Mouse (Mus musculus) hindbrain, embryonic 15.5 days (tissue): ENCODE measurements at regions not wholly inside any gene's neighbourhood (a gene's known extent, or its start where the extent isn't known, plus 50 kb on each side); places are given as distances from the start of the nearest gene placed in this dataset.
"Not testable (repeated sequence)": the region's sequence is repeated elsewhere in the genome, so short reads cannot be mapped to it uniquely, and the experiment has no call there.

Source experiments
- ATAC-seq: fragments of 200-750 bp; cut with Nextera tagmentation; 2 replicates; pipeline ENCODE4 v1.8.0; 2017; ENCODE audit warnings: low read depth, moderate number of reproducible peaks, moderate TSS enrichment; ENCODE audit not compliant: low FRiP score
- H3K27ac ChIP-seq: fragments of 300-500 bp; sonication (generic); replicated peaks from 2 replicates; pipeline ENCODE4 v1.5.1; 2015; ENCODE audit warnings: mild to moderate bottlenecking, inconsistent platforms
- H3K27me3 ChIP-seq: fragments of 300-500 bp; sonication (generic); 2 replicates; pipeline ENCODE4 v1.6.1; 2015; ENCODE audit warnings: control low read depth, inconsistent platforms
- H3K36me3 ChIP-seq: fragments of 300-500 bp; sonication (generic); 2 replicates; pipeline ENCODE4 v1.6.1; 2015; ENCODE audit warnings: control low read depth, inconsistent platforms
- H3K4me1 ChIP-seq: fragments of 300-500 bp; sonication (generic); replicated peaks from 2 replicates; pipeline ENCODE4 v1.6.1; 2015; ENCODE audit warnings: control low read depth, inconsistent platforms
- H3K4me2 ChIP-seq: fragments of 300-500 bp; sonication (generic); 2 replicates; pipeline ENCODE4 v1.6.1; 2015; ENCODE audit warnings: moderate library complexity, mild to moderate bottlenecking, inconsistent platforms
- H3K4me3 ChIP-seq: fragments of 300-500 bp; sonication (generic); 2 replicates; pipeline ENCODE4 v1.5.1; 2015; ENCODE audit warnings: mild to moderate bottlenecking, inconsistent platforms
- H3K9ac ChIP-seq: fragments of 300-500 bp; sonication (generic); 2 replicates; pipeline ENCODE4 v1.6.1; 2015; ENCODE audit warnings: inconsistent platforms
- H3K9me3 ChIP-seq: fragments of 300-500 bp; sonication (generic); 2 replicates; pipeline ENCODE4 v1.6.1; 2016; ENCODE audit warnings: control low read depth, inconsistent platforms
- WGBS: fragments of 180-500 bp; shearing (Covaris S2); methylation state at CpG from one replicate; pipeline ENCODE4 v1.1.7; 2015; 5-methylcytosine and 5-hydroxymethylcytosine counted together

DNA sequence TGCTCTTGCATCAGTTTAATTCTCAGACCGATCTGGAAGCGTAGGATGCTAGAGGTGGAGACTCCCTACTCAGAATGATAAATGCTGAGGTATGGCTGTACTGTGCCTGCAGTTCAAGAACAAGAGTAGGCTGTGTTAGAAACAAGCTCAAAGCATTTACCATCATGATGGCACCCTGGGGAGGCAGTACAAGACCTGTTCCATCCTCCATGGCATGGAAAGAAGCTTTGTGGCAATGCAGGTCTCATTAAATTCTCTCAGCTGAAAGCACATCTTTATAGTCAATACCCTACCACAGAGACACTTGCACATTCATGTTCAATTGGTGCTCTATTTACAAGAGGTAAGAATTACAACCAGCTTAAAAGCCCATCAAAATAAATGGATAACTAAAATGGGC is 209.5 kb downstream of the Tbl1xr1 start:
- ATAC-seq: no peak
- Histone ChIP-seq H3K4me1 (no peaks in the 10 kb centered on the region), H3K27me3 (no peaks in the 10 kb centered on the region), H3K4me3 (no peak overlapping the region), H3K27ac (no peak overlapping the region), H3K9me3 (no peaks in the 10 kb centered on the region), H3K36me3 (no peaks in the 10 kb centered on the region), H3K4me2 (no peak overlapping the region), H3K9ac (no peak overlapping the region)
- 92% methylated on average over 2 of the region's 2 CpGs for WGBS

DNA sequence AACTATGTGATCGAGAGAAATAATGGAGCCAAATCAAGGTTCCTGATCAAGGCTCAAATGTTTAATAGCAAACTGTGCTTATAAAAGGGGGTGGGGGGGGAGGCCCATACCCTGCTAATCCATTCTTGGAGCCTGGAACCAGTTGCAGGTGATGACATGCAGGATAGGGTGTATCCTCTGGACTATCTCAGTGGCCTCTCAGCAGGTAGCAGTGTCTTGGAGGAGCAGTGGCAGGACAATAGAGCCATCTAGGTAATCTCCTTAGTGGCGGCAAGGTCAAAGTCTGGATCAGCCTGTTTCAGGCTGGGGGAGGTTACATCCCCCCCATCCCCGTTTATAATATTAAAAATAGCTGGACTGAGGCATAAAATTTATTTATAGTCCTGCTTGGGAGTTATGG is 217.0 kb downstream of the Tbl1xr1 start:
- no peak overlapping the region for H3K27ac ChIP-seq
- 91% methylated on average over 3 of the region's 3 CpGs for WGBS
- H3K9ac ChIP-seq: no peak overlapping the region
- no peak overlapping the region for H3K4me3 ChIP-seq
- no peaks in the 10 kb centered on the region for H3K27me3 ChIP-seq
- no peaks in the 10 kb centered on the region for H3K36me3 ChIP-seq
- no peaks in the 10 kb centered on the region for H3K4me1 ChIP-seq
- no peak overlapping the region for H3K4me2 ChIP-seq
- H3K9me3 ChIP-seq: no peaks in the 10 kb centered on the region
- no peak for ATAC-seq

DNA sequence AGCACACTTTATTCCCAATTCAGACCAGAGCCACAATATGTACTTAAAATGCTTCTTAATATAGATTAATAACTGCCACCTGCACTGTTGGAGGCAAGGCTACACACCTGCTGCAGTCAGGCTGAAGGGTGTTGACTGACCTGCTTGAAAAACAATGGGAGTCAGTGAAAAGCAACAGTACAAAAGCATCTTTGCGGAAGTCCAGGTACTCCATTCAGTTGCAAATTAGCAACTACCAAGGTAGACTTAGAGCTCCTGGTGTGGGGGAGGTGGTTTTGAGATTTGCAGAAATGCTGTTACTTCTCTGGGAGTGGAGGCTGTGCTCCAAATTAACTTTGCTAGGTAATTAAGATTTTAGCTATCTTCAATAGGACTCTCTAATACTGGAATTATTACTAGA is 217.6 kb downstream of the Tbl1xr1 start:
- not testable (repeated sequence) for H3K36me3 ChIP-seq, H3K4me2 ChIP-seq, H3K4me1 ChIP-seq, H3K4me3 ChIP-seq, H3K9me3 ChIP-seq, H3K27ac ChIP-seq, H3K27me3 ChIP-seq, H3K9ac ChIP-seq, ATAC-seq
- 93% methylated on average over 1 of the region's 1 CpGs for WGBS

DNA sequence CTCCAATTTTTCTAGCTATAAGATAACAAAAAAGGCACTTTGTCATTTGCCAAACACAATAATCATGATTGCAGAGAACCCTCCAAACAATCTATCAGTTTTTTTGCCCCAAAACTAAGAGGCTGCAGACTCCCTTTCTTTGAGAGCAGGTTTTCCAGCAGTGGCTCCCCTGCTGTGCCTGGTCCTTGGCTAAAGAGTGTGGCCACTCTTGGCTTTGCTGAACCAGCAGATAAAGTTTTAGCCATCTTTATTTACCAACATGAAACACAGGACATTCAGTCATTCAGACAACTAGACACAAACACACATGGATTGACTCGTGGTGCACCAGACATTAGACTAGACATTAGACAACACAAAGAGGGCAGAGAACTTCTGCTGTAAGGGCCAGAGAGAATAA is 220.5 kb downstream of the Tbl1xr1 start:
- H3K4me3 ChIP-seq, H3K27me3 ChIP-seq, H3K4me2 ChIP-seq, H3K36me3 ChIP-seq, H3K4me1 ChIP-seq, H3K9me3 ChIP-seq, H3K9ac ChIP-seq, H3K27ac ChIP-seq, ATAC-seq: not testable (repeated sequence)
- 83% methylated on average over 1 of the region's 1 CpGs for WGBS

DNA sequence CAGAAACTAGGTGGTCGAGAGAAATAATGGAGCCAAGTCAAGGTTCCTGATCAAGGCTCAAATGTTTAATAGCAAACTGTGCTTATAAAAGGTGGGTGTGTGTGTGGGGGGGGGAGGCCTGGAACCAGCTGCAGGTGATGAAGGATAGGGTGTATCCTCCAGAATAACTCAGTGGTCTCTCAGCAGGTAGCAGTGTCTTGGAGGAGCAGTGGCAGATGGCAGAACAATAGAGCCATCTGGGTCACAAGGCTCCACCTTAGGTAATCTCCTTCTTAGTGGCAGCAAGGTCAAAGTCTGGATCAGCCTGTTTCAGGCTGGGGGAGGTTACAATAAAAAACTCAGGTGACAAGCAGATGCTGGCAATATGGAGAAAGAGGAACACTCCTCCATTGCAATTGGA is 221.4 kb downstream of the Tbl1xr1 start:
- H3K9me3 ChIP-seq, H3K36me3 ChIP-seq, H3K4me1 ChIP-seq, H3K27ac ChIP-seq, H3K4me3 ChIP-seq, H3K27me3 ChIP-seq, ATAC-seq, H3K4me2 ChIP-seq, H3K9ac ChIP-seq: not testable (repeated sequence)
- WGBS: 90% methylated on average over 1 of the region's 1 CpGs

DNA sequence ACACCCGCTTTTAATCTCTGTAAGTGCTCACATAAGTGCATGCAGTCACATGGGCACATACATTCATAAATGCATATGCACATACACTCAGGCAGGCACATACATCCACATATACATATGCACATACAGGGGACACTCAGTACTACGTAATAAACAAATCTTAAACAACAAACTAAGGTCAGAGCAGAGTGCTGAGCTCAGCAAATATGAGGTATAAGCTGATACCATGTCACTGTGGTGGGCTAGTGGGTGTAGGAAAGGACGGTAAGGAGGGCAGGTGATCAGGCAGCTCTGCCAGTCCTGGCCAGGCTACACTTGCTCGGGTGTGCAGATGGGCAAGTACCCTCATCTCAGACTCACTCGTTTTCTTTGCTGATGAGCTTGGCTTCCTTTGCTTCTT is 224.1 kb downstream of the Tbl1xr1 start:
- 0 out of 2 replicates have a peak, but pooled peaks cover 5% of the 10 kb centered on the region for H3K4me1 ChIP-seq
- no peak overlapping the region for H3K4me3 ChIP-seq
- H3K27me3 ChIP-seq: no peaks in the 10 kb centered on the region
- H3K27ac ChIP-seq: no peak overlapping the region
- no peaks in the 10 kb centered on the region for H3K36me3 ChIP-seq
- H3K9ac ChIP-seq: no peak overlapping the region
- ATAC-seq: no peak
- H3K4me2 ChIP-seq: no peak overlapping the region
- WGBS: 93% methylated on average over 5 of the region's 5 CpGs
- H3K9me3 ChIP-seq: no peaks in the 10 kb centered on the region

DNA sequence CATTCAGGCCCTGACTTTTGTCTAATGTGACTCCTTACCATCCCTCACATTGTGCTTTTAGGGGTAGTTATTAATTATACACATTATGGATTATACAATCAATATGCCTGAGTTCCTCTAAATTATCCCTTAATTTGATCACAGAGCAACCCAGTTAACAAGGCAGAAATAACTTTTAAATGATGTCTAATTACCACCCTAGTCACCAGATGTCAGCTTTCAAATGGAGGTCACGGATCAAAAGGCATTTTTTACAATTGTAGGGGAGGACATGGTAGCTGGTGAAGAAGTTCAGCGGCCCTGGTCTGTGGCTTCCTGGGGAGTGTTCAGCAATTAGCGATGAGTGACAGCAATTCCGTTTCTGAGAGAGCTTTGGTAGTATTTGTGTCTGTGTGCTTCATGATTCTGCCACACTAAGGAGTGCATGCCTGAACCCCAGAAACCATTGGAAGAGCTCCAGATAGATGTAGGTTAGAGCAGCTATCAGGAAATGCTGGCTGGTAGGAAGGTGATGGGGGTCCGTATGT is 225.6 kb downstream of the Tbl1xr1 start:
- no peak overlapping the region for H3K4me3 ChIP-seq
- H3K4me2 ChIP-seq: no peak overlapping the region
- WGBS: 51% methylated on average over 5 of the region's 5 CpGs
- H3K9ac ChIP-seq: no peak overlapping the region
- H3K4me1 ChIP-seq: 0 out of 2 replicates have a peak, but pooled peaks cover 5% of the 10 kb centered on the region
- no peaks in the 10 kb centered on the region for H3K27me3 ChIP-seq
- H3K36me3 ChIP-seq: no peaks in the 10 kb centered on the region
- no peak overlapping the region for H3K27ac ChIP-seq
- H3K9me3 ChIP-seq: no peaks in the 10 kb centered on the region
- no peak for ATAC-seq

DNA sequence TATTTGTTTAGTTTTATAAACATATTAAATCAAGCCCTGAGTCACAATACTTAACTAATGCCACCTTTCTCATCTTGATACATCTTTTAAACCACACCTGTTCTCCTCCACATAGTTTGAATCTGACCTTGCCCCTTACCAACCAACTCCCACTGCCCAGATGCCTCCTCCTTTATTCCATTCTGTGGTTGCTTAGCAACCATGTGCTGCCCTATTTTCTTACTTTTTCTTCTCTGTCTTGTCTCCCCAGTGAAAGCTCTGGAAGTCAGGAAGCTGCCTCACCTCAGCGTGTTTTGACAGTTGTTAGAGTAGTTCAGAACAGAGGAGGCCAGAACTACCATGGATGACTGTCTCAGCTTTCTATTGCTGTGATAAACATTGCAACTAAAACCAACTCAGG is 227.7 kb downstream of the Tbl1xr1 start:
- Histone ChIP-seq H3K4me3 (no peak overlapping the region), H3K27me3 (no peaks in the 10 kb centered on the region), H3K36me3 (no peaks in the 10 kb centered on the region), H3K9me3 (no peaks in the 10 kb centered on the region), H3K4me2 (no peak overlapping the region), H3K9ac (no peak overlapping the region), H3K4me1 (0 out of 2 replicates have a peak, but pooled peaks cover 5% of the 10 kb centered on the region), H3K27ac (no peak overlapping the region)
- peak; percentile 55; the same call in 1 of the 2 replicates for ATAC-seq
- WGBS: 17% methylated on average over 1 of the region's 1 CpGs

DNA sequence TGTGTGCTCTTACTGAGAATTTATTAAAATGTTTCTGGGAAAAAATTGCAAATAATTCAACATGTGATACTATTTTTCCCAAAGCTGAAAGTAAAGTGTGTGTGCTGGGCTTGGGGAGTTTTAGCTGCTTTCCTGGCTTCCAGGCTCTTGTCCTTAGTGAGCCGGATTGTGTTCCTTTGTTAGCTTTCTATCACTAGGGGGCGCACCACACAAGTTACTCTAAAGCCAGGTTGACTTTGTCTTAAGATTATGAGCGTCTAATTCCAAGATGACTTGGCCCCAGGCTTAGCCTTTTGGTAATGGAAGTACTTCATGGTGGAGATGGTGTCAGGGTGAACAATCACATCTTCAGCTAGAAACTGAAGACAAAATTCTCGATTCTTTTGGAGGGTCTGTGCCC is 230.2 kb downstream of the Tbl1xr1 start:
- Histone ChIP-seq H3K9me3 (no peaks in the 10 kb centered on the region), H3K4me2 (no peak overlapping the region), H3K36me3 (no peaks in the 10 kb centered on the region), H3K9ac (no peak overlapping the region), H3K27ac (no peak overlapping the region), H3K27me3 (no peaks in the 10 kb centered on the region), H3K4me3 (no peak overlapping the region), H3K4me1 (0 out of 2 replicates have a peak, but pooled peaks cover 5% of the 10 kb centered on the region)
- ATAC-seq: no peak
- 79% methylated on average over 4 of the region's 4 CpGs for WGBS

DNA sequence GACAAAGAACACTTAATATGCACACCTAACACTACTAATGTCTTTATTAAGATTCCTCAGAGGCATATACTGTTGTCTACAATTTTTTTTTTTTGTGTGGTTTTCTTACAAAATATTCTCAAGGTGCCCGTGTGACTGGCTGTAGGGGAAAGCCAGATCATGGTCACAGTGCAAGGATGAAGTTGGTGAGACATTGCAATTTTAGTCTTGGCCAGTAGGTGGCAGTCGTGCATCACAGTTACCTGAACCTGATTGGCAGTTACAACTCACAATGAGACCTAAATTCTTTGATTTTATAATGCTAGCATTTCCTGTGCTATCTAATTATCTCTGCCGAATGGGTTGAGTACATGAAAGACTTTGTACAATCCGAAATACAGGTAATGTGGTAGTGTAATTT is 232.5 kb downstream of the Tbl1xr1 start:
- H3K27me3 ChIP-seq: no peaks in the 10 kb centered on the region
- WGBS: 10% methylated on average over 4 of the region's 4 CpGs
- H3K36me3 ChIP-seq: no peaks in the 10 kb centered on the region
- H3K9me3 ChIP-seq: no peaks in the 10 kb centered on the region
- no peak overlapping the region for H3K9ac ChIP-seq
- no peak overlapping the region for H3K27ac ChIP-seq
- H3K4me1 ChIP-seq: 0 out of 2 replicates have a peak, but pooled peaks cover 4% of the 10 kb centered on the region
- ATAC-seq: peak; percentile 57; the same call in 1 of the 2 replicates
- no peak overlapping the region for H3K4me3 ChIP-seq
- H3K4me2 ChIP-seq: no peak overlapping the region

DNA sequence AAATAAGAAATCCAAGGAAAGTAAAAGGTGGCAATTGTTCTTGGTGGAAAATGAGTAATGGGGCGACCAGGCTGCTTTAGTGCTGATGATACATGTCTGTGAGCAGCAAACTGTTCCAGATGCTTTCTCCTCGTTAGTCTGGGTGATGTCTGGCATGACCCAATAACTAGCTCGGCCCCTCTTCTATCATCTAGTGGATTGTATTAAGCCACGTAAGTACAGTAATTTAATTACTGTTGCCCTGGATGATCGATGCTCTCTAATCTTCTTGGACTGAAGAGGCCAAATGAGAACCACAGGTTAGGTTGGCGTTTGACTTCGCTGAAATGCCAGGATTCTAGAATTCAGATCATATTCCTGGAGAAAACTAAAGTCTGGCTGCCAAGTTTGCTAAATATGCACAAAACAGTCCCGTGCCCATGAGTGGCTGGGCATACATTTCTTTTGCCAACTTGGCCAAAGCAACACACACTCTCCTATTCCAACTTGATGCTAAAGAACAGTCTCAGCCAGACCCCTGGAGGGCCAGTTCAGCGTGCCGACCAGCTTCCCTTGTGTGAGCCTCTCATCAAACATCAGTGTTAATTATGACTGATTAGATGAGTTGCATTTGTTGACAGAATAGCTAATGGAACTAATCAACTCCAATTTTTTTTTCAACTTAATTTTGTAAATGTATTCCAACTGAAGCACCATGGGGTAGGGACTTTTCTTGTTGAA is 240.2 kb downstream of the Tbl1xr1 start:
- no peak overlapping the region for H3K27ac ChIP-seq
- no peaks in the 10 kb centered on the region for H3K27me3 ChIP-seq
- H3K36me3 ChIP-seq: no peaks in the 10 kb centered on the region
- H3K4me3 ChIP-seq: no peak overlapping the region
- H3K9ac ChIP-seq: no peak overlapping the region
- no peaks in the 10 kb centered on the region for H3K9me3 ChIP-seq
- no peak overlapping the region for H3K4me2 ChIP-seq
- H3K4me1 ChIP-seq: no peaks in the 10 kb centered on the region
- 61% methylated on average over 10 of the region's 10 CpGs for WGBS
- ATAC-seq: peak; percentile 87

DNA sequence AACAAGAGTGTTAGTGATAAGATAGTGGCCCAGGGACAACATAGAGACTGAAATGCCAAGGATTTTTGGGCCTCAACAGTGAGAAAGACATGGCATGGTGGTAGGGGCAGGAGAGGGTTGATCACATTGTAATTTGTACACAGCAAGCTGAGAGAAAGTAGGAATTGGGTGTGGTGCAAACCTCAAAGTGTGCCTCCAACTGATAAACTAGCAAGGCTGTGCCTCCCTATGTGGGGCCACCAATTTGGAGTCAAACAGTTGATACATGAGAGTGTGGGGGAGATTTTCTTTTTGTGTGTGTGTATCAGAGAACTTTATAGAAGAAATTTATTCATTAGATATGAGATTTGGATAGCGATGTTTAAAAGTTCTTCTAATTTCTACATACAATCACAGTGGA is 244.0 kb downstream of the Tbl1xr1 start:
- H3K9me3 ChIP-seq, H3K4me3 ChIP-seq, H3K4me1 ChIP-seq, H3K4me2 ChIP-seq, ATAC-seq, H3K9ac ChIP-seq, H3K27me3 ChIP-seq, H3K36me3 ChIP-seq, H3K27ac ChIP-seq: not testable (repeated sequence)
- WGBS: 91% methylated on average over 1 of the region's 1 CpGs

DNA sequence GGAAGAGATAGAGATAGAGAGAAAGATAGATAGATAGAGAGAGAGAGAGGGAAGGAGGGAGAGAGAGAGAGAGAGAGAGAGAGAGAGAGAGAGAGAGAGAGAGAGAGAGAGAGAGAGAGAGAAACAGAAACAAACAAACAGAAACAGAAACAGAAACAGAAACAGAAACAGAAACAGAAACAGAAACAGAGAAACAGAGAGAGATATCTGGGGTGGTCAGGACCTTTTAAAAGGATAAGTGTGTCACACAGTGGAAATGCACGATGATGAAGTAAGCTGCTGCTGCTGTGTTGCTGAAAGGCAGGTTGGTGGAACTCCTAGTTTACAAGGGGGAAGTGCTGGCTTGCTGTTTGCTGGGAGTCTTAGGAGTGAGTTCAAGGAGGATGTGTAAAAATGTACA is 254.8 kb downstream of the Tbl1xr1 start:
- no peak overlapping the region for H3K27ac ChIP-seq
- H3K9me3 ChIP-seq: no peaks in the 10 kb centered on the region
- H3K36me3 ChIP-seq: no peaks in the 10 kb centered on the region
- H3K4me2 ChIP-seq: no peak overlapping the region
- 70% methylated on average over 1 of the region's 1 CpGs for WGBS
- H3K4me3 ChIP-seq: no peak overlapping the region
- no peaks in the 10 kb centered on the region for H3K27me3 ChIP-seq
- ATAC-seq: no peak
- no peaks in the 10 kb centered on the region for H3K4me1 ChIP-seq
- no peak overlapping the region for H3K9ac ChIP-seq
